Mouse (Mus musculus) ovary, postnatal 14 days (tissue): Measurements from ENCODE around the gene Stum.
"Not testable (repeated sequence)": the region's sequence is repeated elsewhere in the genome, so short reads cannot be mapped to it uniquely, and the experiment has no call there.

ENCODE experiments used
- DNase-seq: peaks from one replicate; pipeline ENCODE4 v3.0.0; 2022; ENCODE audit warnings: low spot score

The Stum gene

GRCm38 (mm10) chr1:180405576-180406335 lies 77.5 kb downstream of the Stum start:
- no peak for DNase-seq

GRCm38 (mm10) chr1:180404706-180405105 lies 78.6 kb downstream of the Stum start:
- DNase-seq = no peak

- no peak for DNase-seq
These were observed 79.4 kb downstream of the Stum start for GRCm38 (mm10) chr1:180403694-180404606.

GRCm38 (mm10) chr1:180403357-180403693 lies 80.0 kb downstream of the Stum start:
- DNase-seq = no peak

- no peak for DNase-seq
These were observed 80.7 kb downstream of the Stum start for GRCm38 (mm10) chr1:180402481-180403081.

GRCm38 (mm10) chr1:180401725-180402124 lies 81.6 kb downstream of the Stum start:
- no peak for DNase-seq

- DNase-seq = no peak
These were observed 82.4 kb downstream of the Stum start for GRCm38 (mm10) chr1:180400691-180401455.

GRCm38 (mm10) chr1:180398446-180398845 lies 84.9 kb downstream of the Stum start:
- no peak for DNase-seq

- DNase-seq = no peak
These were observed 85.6 kb downstream of the Stum start for GRCm38 (mm10) chr1:180397734-180398133.

GRCm38 (mm10) chr1:180393873-180394272 lies 89.4 kb downstream of the Stum start:
- DNase-seq = no peak

GRCm38 (mm10) chr1:180393017-180393797 lies 90.1 kb downstream of the Stum start:
- DNase-seq = no peak

- no peak for DNase-seq
These were observed 91.0 kb downstream of the Stum start for GRCm38 (mm10) chr1:180392137-180392798.

GRCm38 (mm10) chr1:180391575-180391945 lies 91.7 kb downstream of the Stum start:
- DNase-seq = no peak

- no peak for DNase-seq
These were observed 92.3 kb downstream of the Stum start for GRCm38 (mm10) chr1:180390746-180391574.

GRCm38 (mm10) chr1:180390321-180390731 lies 93.0 kb downstream of the Stum start:
- no peak for DNase-seq

- not testable (repeated sequence) for DNase-seq
These were observed 94.0 kb downstream of the Stum start for GRCm38 (mm10) chr1:180389213-180389760.

GRCm38 (mm10) chr1:180388481-180388880 lies 94.8 kb downstream of the Stum start:
- no peak for DNase-seq

- DNase-seq = no peak
These were observed 95.4 kb downstream of the Stum start for GRCm38 (mm10) chr1:180387750-180388480.
